Mouse (Mus musculus): ENCODE results near the gene Rfwd3.
"Not testable (repeated sequence)": the region's sequence is repeated elsewhere in the genome, so short reads cannot be mapped to it uniquely, and the experiment has no call there.

GRCm38 (mm10) chr8:111313961-111314360 is 13.9 kb upstream of the Rfwd3 start:
- not testable (repeated sequence) for TF ChIP-seq CTCF (IDR thresholded peaks at IDR 0.05; ENCODE audit: control insufficient read depth, insufficient read depth, low read length); POLR2A (IDR thresholded peaks at IDR 0.05; ENCODE audit: borderline replicate concordance, control insufficient read depth, low read depth, low read length)

All from bone marrow, adult 2 months (tissue).